Mouse (Mus musculus) C2C12 (cell line): ENCODE results near the gene Ccdc184.

Source experiments
- CEBPB ChIP-seq: IDR thresholded peaks from one replicate; pipeline ENCODE4 v1.6.1; 2011; ENCODE audit warnings: low read depth, mild to moderate bottlenecking, control low read depth, moderate library complexity
- CTCF ChIP-seq: IDR thresholded peaks from one replicate; pipeline ENCODE4 v1.5.1; 2011; ENCODE audit not compliant: control insufficient read depth, insufficient read depth, insufficient read length
- MAX ChIP-seq: IDR thresholded peaks from one replicate; pipeline ENCODE4 v1.6.1; 2011; ENCODE audit warnings: mild to moderate bottlenecking, control low read depth
- MYOG ChIP-seq: IDR thresholded peaks from one replicate; pipeline ENCODE4 v1.6.1; 2011; ENCODE audit not compliant: control insufficient read depth, insufficient read length; ENCODE audit errors: extremely low read depth
- USF1 ChIP-seq: IDR thresholded peaks from one replicate; pipeline ENCODE4 v1.6.1; 2011; ENCODE audit warnings: low read depth, mild to moderate bottlenecking, control low read depth, moderate library complexity

DNA sequence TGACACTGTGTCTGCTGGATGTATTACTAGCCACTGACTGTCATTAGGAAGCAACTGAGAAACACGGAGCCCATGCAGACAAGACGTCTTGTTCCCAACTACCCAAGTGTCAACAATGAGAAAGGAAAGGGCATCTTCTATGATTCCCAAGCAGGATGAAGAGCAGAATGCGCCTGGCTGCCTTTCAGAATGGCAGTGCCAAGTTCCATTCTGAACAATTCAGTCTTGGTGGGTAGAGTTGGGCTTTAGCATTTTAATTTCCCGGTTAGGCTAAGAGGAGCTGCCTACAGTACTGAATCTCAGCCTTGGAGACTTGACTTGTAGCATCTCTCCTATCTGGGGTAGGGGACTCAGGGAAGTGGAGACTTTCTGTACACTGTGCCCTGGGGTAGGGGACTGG is 32.9 kb upstream of the Ccdc184 start:
- TF ChIP-seq CTCF (no peak), USF1 (no peak), CEBPB (no peak), MYOG (no peak), MAX (no peak)
